Mouse (Mus musculus) layer of hippocampus, adult 9-10 months (tissue): ENCODE results near the gene Gstp2.
"Not testable (repeated sequence)": the region's sequence is repeated elsewhere in the genome, so short reads cannot be mapped to it uniquely, and the experiment has no call there.

ENCODE experiments used
- DNase-seq: peaks from one replicate; pipeline ENCODE4 v3.0.0; 2022; ENCODE audit warnings: low spot score

The Gstp2 gene

GRCm38 (mm10) chr19:4070311-4070710 lies 24.5 kb upstream of the Gstp2 start:
- DNase-seq: no peak

- no peak for DNase-seq
These were observed 23.0 kb upstream of the Gstp2 start for GRCm38 (mm10) chr19:4068717-4069410.

GRCm38 (mm10) chr19:4068242-4068641 lies 22.4 kb upstream of the Gstp2 start:
- DNase-seq: not testable (repeated sequence)

- DNase-seq: no peak
These were observed 21.1 kb upstream of the Gstp2 start for GRCm38 (mm10) chr19:4066877-4067276.

- no peak for DNase-seq
These were observed 20.5 kb upstream of the Gstp2 start for GRCm38 (mm10) chr19:4066280-4066679.

GRCm38 (mm10) chr19:4064501-4064900 lies 18.7 kb upstream of the Gstp2 start:
- DNase-seq: not testable (repeated sequence)

GRCm38 (mm10) chr19:4063357-4063756 lies 17.5 kb upstream of the Gstp2 start:
- not testable (repeated sequence) for DNase-seq

- no peak for DNase-seq
These were observed 15.2 kb upstream of the Gstp2 start for GRCm38 (mm10) chr19:4060899-4061465.

GRCm38 (mm10) chr19:4060044-4060898 lies 14.4 kb upstream of the Gstp2 start:
- not testable (repeated sequence) for DNase-seq

- DNase-seq: no peak
These were observed 13.4 kb upstream of the Gstp2 start, which contains the start of gene Gstp3 for GRCm38 (mm10) chr19:4059069-4059740. Gene Gstp3 (minus strand): TSS chr19:4059569.

- DNase-seq: no peak
These were observed 12.8 kb upstream of the Gstp2 start for GRCm38 (mm10) chr19:4058581-4058980.

GRCm38 (mm10) chr19:4057962-4058361 lies 12.1 kb upstream of the Gstp2 start:
- no peak for DNase-seq

- no peak for DNase-seq
These were observed 11.6 kb upstream of the Gstp2 start for GRCm38 (mm10) chr19:4057389-4057788.

GRCm38 (mm10) chr19:4056727-4057126 lies 10.9 kb upstream of the Gstp2 start:
- no peak for DNase-seq

GRCm38 (mm10) chr19:4055947-4056693 lies 10.3 kb upstream of the Gstp2 start:
- no peak for DNase-seq

- DNase-seq: no peak
These were observed 9.6 kb upstream of the Gstp2 start for GRCm38 (mm10) chr19:4055216-4055946.

- DNase-seq: no peak
These were observed 8.8 kb upstream of the Gstp2 start for GRCm38 (mm10) chr19:4054613-4055012.

- DNase-seq: no peak
These were observed 6.8 kb upstream of the Gstp2 start for GRCm38 (mm10) chr19:4052516-4053030.

GRCm38 (mm10) chr19:4051741-4052515 lies 6.1 kb upstream of the Gstp2 start:
- no peak for DNase-seq

GRCm38 (mm10) chr19:4051016-4051415 lies 5.2 kb upstream of the Gstp2 start:
- no peak for DNase-seq
